Mouse (Mus musculus): ENCODE measurements around the gene Gm10645. TPM values are rescaled to one million over a fixed set of nuclear protein-coding genes. Genes with fewer than 3 reads are reported as not detected.

The Gm10645 gene
- total RNA-seq (2014; rRNA removed) (1.2 and 4.2 TPM in 2 replicates), polyA plus RNA-seq (2015; fragmentation: Nextera tagmentation; extraction: Ambion mirVana) (10.0 and 11.6 TPM in 2 replicates)

- Histone ChIP-seq H3K4me2 (ENCODE audit: low read depth, low read length) (peak within 1 kb of the TSS; percentile 60), H3K36me3 (ENCODE audit: insufficient read depth, low read length) (no peaks in the 10 kb centered on the region), H3K9ac (replicated peaks; ENCODE audit: low read length) (peak within 1 kb of the TSS; percentile 86), H3K27me3 (ENCODE audit: insufficient read depth, low read length) (no peaks in the 10 kb centered on the region), H3K4me1 (ENCODE audit: insufficient read depth, low read length) (peaks cover 9% of the 10 kb centered on the region), H3K9me3 (ENCODE audit: low read length) (no peaks in the 10 kb centered on the region), H3K4me3 (ENCODE audit: low read length) (peak within 1 kb of the TSS; percentile 64), H3K27ac (peak within 1 kb of the TSS; percentile 87)
- WGBS = 2% methylated on average over 44 of the region's 54 CpGs
- TF ChIP-seq CTCF (IDR thresholded peaks at IDR 0.05; ENCODE audit: low read depth) = no peak
- DNase-seq (ENCODE audit: low spot score) (peak; percentile 65), ATAC-seq (peak; percentile 80)
These were observed at the start of gene Gm10645 for GRCm38 (mm10) chr8:83165931-83166867. Gm10645 (minus strand) TSS chr8:83166170.

- no peak overlapping the region for H3K27ac ChIP-seq
- WGBS = 37% methylated on average over 5 of the region's 5 CpGs
- no peak for ATAC-seq
These were observed 49.1 kb upstream of the Gm10645 start for GRCm38 (mm10) chr8:83215065-83215464.

GRCm38 (mm10) chr8:83210676-83211075 lies 44.7 kb upstream of the Gm10645 start:
- H3K4me1 ChIP-seq (ENCODE audit: insufficient read depth, low read length) = no peaks in the 10 kb centered on the region
- H3K27me3 ChIP-seq (ENCODE audit: insufficient read depth, low read length) = no peaks in the 10 kb centered on the region
- peaks cover 4% of the 10 kb centered on the region; the same call in 1 of the 2 replicates for H3K36me3 ChIP-seq (ENCODE audit: insufficient read depth, low read length)
- TF ChIP-seq CTCF (IDR thresholded peaks at IDR 0.05; ENCODE audit: low read depth) = no peak
- no peak overlapping the region for H3K27ac ChIP-seq
- H3K9ac ChIP-seq (replicated peaks; ENCODE audit: low read length) = no peak overlapping the region
- ATAC-seq = no peak
- no peak overlapping the region for H3K4me3 ChIP-seq (ENCODE audit: low read length)
- no peak for DNase-seq (ENCODE audit: low spot score)
- 95% methylated on average over 7 of the region's 7 CpGs for WGBS
- no peak overlapping the region for H3K4me2 ChIP-seq (ENCODE audit: low read depth, low read length)
- H3K9me3 ChIP-seq (ENCODE audit: low read length) = no peaks in the 10 kb centered on the region

More at GRCm38 (mm10) chr8:83215065-83215464, 49.1 kb upstream of the Gm10645 start:
- Histone ChIP-seq H3K9me3 (ENCODE audit: low read length) (no peaks in the 10 kb centered on the region), H3K4me1 (ENCODE audit: insufficient read depth, low read length) (no peaks in the 10 kb centered on the region), H3K9ac (replicated peaks; ENCODE audit: low read length) (no peak overlapping the region), H3K36me3 (ENCODE audit: insufficient read depth, low read length) (peaks cover 4% of the 10 kb centered on the region; the same call in 1 of the 2 replicates), H3K4me2 (ENCODE audit: low read depth, low read length) (no peak overlapping the region), H3K4me3 (ENCODE audit: low read length) (no peak overlapping the region), H3K27me3 (ENCODE audit: insufficient read depth, low read length) (no peaks in the 10 kb centered on the region)
- TF ChIP-seq CTCF (IDR thresholded peaks at IDR 0.05; ENCODE audit: low read depth) = no peak
- DNase-seq (ENCODE audit: low spot score) = no peak

- no peak overlapping the region for H3K27ac ChIP-seq
- no peak for TF ChIP-seq CTCF (IDR thresholded peaks at IDR 0.05; ENCODE audit: low read depth)
- no peaks in the 10 kb centered on the region for H3K27me3 ChIP-seq (ENCODE audit: insufficient read depth, low read length)
- no peaks in the 10 kb centered on the region for H3K9me3 ChIP-seq (ENCODE audit: low read length)
- DNase-seq (ENCODE audit: low spot score) (no peak), ATAC-seq (no peak)
- H3K4me3 ChIP-seq (ENCODE audit: low read length) = no peak overlapping the region
- H3K4me1 ChIP-seq (ENCODE audit: insufficient read depth, low read length) = no peaks in the 10 kb centered on the region
- H3K9ac ChIP-seq (replicated peaks; ENCODE audit: low read length) = no peak overlapping the region
- no peak overlapping the region for H3K4me2 ChIP-seq (ENCODE audit: low read depth, low read length)
- WGBS = 62% methylated on average over 4 of the region's 4 CpGs
- H3K36me3 ChIP-seq (ENCODE audit: insufficient read depth, low read length) = peaks cover 4% of the 10 kb centered on the region; the same call in 1 of the 2 replicates
These were observed 43.6 kb upstream of the Gm10645 start for GRCm38 (mm10) chr8:83209581-83209980.

GRCm38 (mm10) chr8:83205907-83206306 lies 39.9 kb upstream of the Gm10645 start:
- DNase-seq (ENCODE audit: low spot score) (peak; percentile 30), ATAC-seq (no peak)
- no peak for TF ChIP-seq CTCF (IDR thresholded peaks at IDR 0.05; ENCODE audit: low read depth)
- WGBS = 79% methylated on average over 7 of the region's 7 CpGs
- H3K4me1 ChIP-seq (ENCODE audit: insufficient read depth, low read length) = peaks cover 4% of the 10 kb centered on the region
- H3K27ac ChIP-seq = peak overlapping the region; percentile 3; the same call in 1 of the 2 replicates
- no peak overlapping the region for H3K4me3 ChIP-seq (ENCODE audit: low read length)
- H3K4me2 ChIP-seq (ENCODE audit: low read depth, low read length) = no peak overlapping the region
- H3K9ac ChIP-seq (replicated peaks; ENCODE audit: low read length) = no peak overlapping the region
- H3K36me3 ChIP-seq (ENCODE audit: insufficient read depth, low read length) = no peaks in the 10 kb centered on the region; the same call in 1 of the 2 replicates
- H3K9me3 ChIP-seq (ENCODE audit: low read length) = no peaks in the 10 kb centered on the region
- H3K27me3 ChIP-seq (ENCODE audit: insufficient read depth, low read length) = no peaks in the 10 kb centered on the region

GRCm38 (mm10) chr8:83202946-83203345 lies 37.0 kb upstream of the Gm10645 start:
- 68% methylated on average over 11 of the region's 11 CpGs for WGBS
- Histone ChIP-seq H3K9me3 (ENCODE audit: low read length) (no peaks in the 10 kb centered on the region), H3K4me1 (ENCODE audit: insufficient read depth, low read length) (peaks cover 12% of the 10 kb centered on the region), H3K27me3 (ENCODE audit: insufficient read depth, low read length) (no peaks in the 10 kb centered on the region), H3K36me3 (ENCODE audit: insufficient read depth, low read length) (no peaks in the 10 kb centered on the region), H3K4me2 (ENCODE audit: low read depth, low read length) (no peak overlapping the region), H3K27ac (no peak overlapping the region), H3K9ac (replicated peaks; ENCODE audit: low read length) (no peak overlapping the region), H3K4me3 (ENCODE audit: low read length) (no peak overlapping the region)
- TF ChIP-seq CTCF (IDR thresholded peaks at IDR 0.05; ENCODE audit: low read depth) = no peak
- ATAC-seq (no peak), DNase-seq (ENCODE audit: low spot score) (no peak)
